Mouse (Mus musculus) adrenal gland, postnatal 10 days (tissue): ENCODE data around the gene Zfp428. TPM values are rescaled to one million over a fixed set of nuclear protein-coding genes. Genes with fewer than 3 reads are reported as not detected.
"Not testable (repeated sequence)": the region's sequence is repeated elsewhere in the genome, so short reads cannot be mapped to it uniquely, and the experiment has no call there.

ENCODE experiments used
- DNase-seq: peaks from one replicate; pipeline ENCODE4 v3.0.0; 2021; ENCODE audit warnings: mixed read lengths
- total RNA-seq, 2 experiments: library from RNA; stranded (reverse); gene quantifications; 2 replicates each; pipeline ENCODE4 v1.2.3; 2021

Zfp428 gene
- total RNA-seq, 2 experiments from 2014 or later, result 6.0 to 9.1 TPM

GRCm38 (mm10) chr7:24480986-24481473, 25.8 kb upstream of the Zfp428 start:
- no peak for DNase-seq

GRCm38 (mm10) chr7:24481474-24482207, 25.2 kb upstream of the Zfp428 start, which contains the start of gene Cadm4:
Gene Cadm4, plus strand, starts transcription at chr7:24482023.
- peak; percentile 92 for DNase-seq

- DNase-seq, result no peak
Measured at GRCm38 (mm10) chr7:24482208-24483020, 24.4 kb upstream of the Zfp428 start.

- DNase-seq, result not testable (repeated sequence)
Measured at GRCm38 (mm10) chr7:24483291-24483690, 23.5 kb upstream of the Zfp428 start.

GRCm38 (mm10) chr7:24485481-24485880, 21.3 kb upstream of the Zfp428 start:
- DNase-seq, result no peak

- DNase-seq, result no peak
Measured at GRCm38 (mm10) chr7:24486654-24487130, 20.1 kb upstream of the Zfp428 start.

GRCm38 (mm10) chr7:24487403-24487802, 19.4 kb upstream of the Zfp428 start:
- no peak for DNase-seq

GRCm38 (mm10) chr7:24488303-24488702, 18.5 kb upstream of the Zfp428 start:
- no peak for DNase-seq

- DNase-seq, result no peak
Measured at GRCm38 (mm10) chr7:24499856-24500577, 6.8 kb upstream of the Zfp428 start.

- DNase-seq, result peak; percentile 48
Measured at GRCm38 (mm10) chr7:24500929-24501328, 5.9 kb upstream of the Zfp428 start.

- DNase-seq, result no peak
Measured at GRCm38 (mm10) chr7:24501492-24501891, 5.3 kb upstream of the Zfp428 start.

- DNase-seq, result no peak
Measured at GRCm38 (mm10) chr7:24504004-24504403, 2.8 kb upstream of the Zfp428 start.

GRCm38 (mm10) chr7:24504868-24505267, 1.9 kb upstream of the Zfp428 start:
- DNase-seq, result no peak

GRCm38 (mm10) chr7:24505447-24506064, 1.2 kb upstream of the Zfp428 start:
- no peak for DNase-seq

GRCm38 (mm10) chr7:24506065-24506459, 744 bp upstream of the Zfp428 start:
- DNase-seq, result peak; percentile 35

- DNase-seq, result peak; percentile 73
Measured at GRCm38 (mm10) chr7:24506476-24506837, 349 bp upstream of the Zfp428 start.

GRCm38 (mm10) chr7:24507726-24508114, 914 bp downstream of the Zfp428 start:
- DNase-seq, result no peak

GRCm38 (mm10) chr7:24512355-24512754, 5.5 kb downstream of the Zfp428 start, which contains the start of gene AC161166.1:
Gene AC161166.1, minus strand, starts transcription at chr7:24512455.
- DNase-seq, result no peak

GRCm38 (mm10) chr7:24516319-24516718, 9.5 kb downstream of the Zfp428 start:
- not testable (repeated sequence) for DNase-seq

GRCm38 (mm10) chr7:24517077-24517476, 10.3 kb downstream of the Zfp428 start:
- no peak for DNase-seq

GRCm38 (mm10) chr7:24517654-24518053, 10.8 kb downstream of the Zfp428 start:
- no peak for DNase-seq

GRCm38 (mm10) chr7:24519130-24519529, 12.3 kb downstream of the Zfp428 start:
- DNase-seq, result no peak
